Mouse (Mus musculus) limb, embryonic 10.5 days (tissue): ENCODE measurements around the gene Ppp3cb. TPM values are rescaled to one million over a fixed set of nuclear protein-coding genes. Genes with fewer than 3 reads are reported as not detected.
A peak's percentile ranks its signal among the peaks of the same experiment; 100 is the strongest.

Experiments
- DNase-seq: peaks from one replicate; pipeline ENCODE4 v3.0.0-alpha.2; 2017; ENCODE audit warnings: low spot score
- H3K27ac ChIP-seq: fragments of 300-500 bp; sonication (generic); 2 replicates; pipeline ENCODE4 v1.5.1; 2016; ENCODE audit warnings: mild to moderate bottlenecking
- H3K27me3 ChIP-seq: fragments of 300-500 bp; sonication (generic); 2 replicates; pipeline ENCODE4 v1.6.1; 2016; ENCODE audit warnings: low read depth, mild to moderate bottlenecking; ENCODE audit not compliant: poor library complexity, severe bottlenecking
- H3K36me3 ChIP-seq: fragments of 300-500 bp; sonication (generic); 2 replicates; pipeline ENCODE4 v1.6.1; 2016; ENCODE audit warnings: mild to moderate bottlenecking, moderate library complexity
- H3K4me1 ChIP-seq: fragments of 300-500 bp; sonication (generic); 2 replicates; pipeline ENCODE4 v1.6.1; 2016
- H3K4me3 ChIP-seq: fragments of 300-500 bp; sonication (generic); 2 replicates; pipeline ENCODE4 v1.5.1; 2016; ENCODE audit warnings: mild to moderate bottlenecking, moderate library complexity
- H3K9me3 ChIP-seq: fragments of 300-500 bp; sonication (generic); replicated peaks from 2 replicates; pipeline ENCODE4 v1.6.1; 2016; ENCODE audit warnings: mild to moderate bottlenecking
- WGBS: fragments of 180-500 bp; shearing (Covaris S2); methylation state at CpG from one replicate; pipeline ENCODE4 v1.1.7; 2016; 5-methylcytosine and 5-hydroxymethylcytosine counted together
- polyA plus RNA-seq: library from polyadenylated mRNA; unstranded; fragments of >200 nt; fragmentation: Nextera tagmentation; extraction: Ambion mirVana; gene quantifications from 2 replicates; pipeline ENCODE4 v1.2.1, GENCODE M21; 2016

The Ppp3cb gene
- polyA plus RNA-seq, 1 experiment from 2014 or later, result 43.2 TPM

- no peak overlapping the region for H3K27ac ChIP-seq
- H3K36me3 ChIP-seq, result peaks cover 40% of the 10 kb centered on the region
- no peak for DNase-seq
- WGBS, result 91% methylated on average over 4 of the region's 4 CpGs
- no peaks in the 10 kb centered on the region for H3K4me1 ChIP-seq
- H3K27me3 ChIP-seq, result no peaks in the 10 kb centered on the region
- no peaks in the 10 kb centered on the region for H3K9me3 ChIP-seq
- H3K4me3 ChIP-seq, result no peak overlapping the region
These were observed 16.7 kb downstream of the Ppp3cb start for GRCm38 (mm10) chr14:20529643-20530042.

GRCm38 (mm10) chr14:20520179-20520578 lies 26.2 kb downstream of the Ppp3cb start:
- 95% methylated on average over 2 of the region's 2 CpGs for WGBS
- no peak for DNase-seq
- Histone ChIP-seq H3K36me3 (peaks cover 84% of the 10 kb centered on the region), H3K9me3 (no peaks in the 10 kb centered on the region), H3K4me1 (no peaks in the 10 kb centered on the region), H3K27ac (no peak overlapping the region), H3K27me3 (no peaks in the 10 kb centered on the region), H3K4me3 (no peak overlapping the region)

- Histone ChIP-seq H3K9me3 (no peaks in the 10 kb centered on the region), H3K4me3 (no peak overlapping the region), H3K4me1 (no peaks in the 10 kb centered on the region), H3K27ac (no peak overlapping the region), H3K36me3 (peaks cover 66% of the 10 kb centered on the region), H3K27me3 (no peaks in the 10 kb centered on the region)
- WGBS, result 80% methylated on average over 2 of the region's 2 CpGs
- no peak for DNase-seq
These were observed 37.9 kb downstream of the Ppp3cb start for GRCm38 (mm10) chr14:20508424-20508823.

- Histone ChIP-seq H3K4me1 (no peaks in the 10 kb centered on the region), H3K36me3 (peaks cover 60% of the 10 kb centered on the region), H3K27me3 (no peaks in the 10 kb centered on the region), H3K27ac (no peak overlapping the region), H3K9me3 (no peaks in the 10 kb centered on the region), H3K4me3 (no peak overlapping the region)
- no peak for DNase-seq
- 95% methylated on average over 10 of the region's 10 CpGs for WGBS
These were observed 43.4 kb downstream of the Ppp3cb start for GRCm38 (mm10) chr14:20502966-20503365.

- WGBS, result 90% methylated on average over 3 of the region's 3 CpGs
- Histone ChIP-seq H3K27ac (no peak overlapping the region), H3K4me1 (no peaks in the 10 kb centered on the region), H3K9me3 (no peaks in the 10 kb centered on the region), H3K27me3 (no peaks in the 10 kb centered on the region), H3K4me3 (no peak overlapping the region), H3K36me3 (peaks cover 73% of the 10 kb centered on the region)
- DNase-seq, result no peak
These were observed 46.4 kb downstream of the Ppp3cb start for GRCm38 (mm10) chr14:20499982-20500381.

GRCm38 (mm10) chr14:20496603-20497002 lies 49.8 kb downstream of the Ppp3cb start, which contains the start of gene Mss51:
Gene Mss51, minus strand, starts transcription at chr14:20496901.
- DNase-seq, result no peak
- no peaks in the 10 kb centered on the region for H3K9me3 ChIP-seq
- no peaks in the 10 kb centered on the region for H3K4me1 ChIP-seq
- no peaks in the 10 kb centered on the region for H3K27me3 ChIP-seq
- 76% methylated on average over 2 of the region's 2 CpGs for WGBS
- H3K4me3 ChIP-seq, result no peak within 1 kb of the TSS
- H3K36me3 ChIP-seq, result peaks cover 80% of the 10 kb centered on the region
- H3K27ac ChIP-seq, result no peak within 1 kb of the TSS

- Histone ChIP-seq H3K27me3 (no peaks in the 10 kb centered on the region), H3K4me1 (no peaks in the 10 kb centered on the region), H3K36me3 (peaks cover 44% of the 10 kb centered on the region), H3K27ac (no peak overlapping the region), H3K4me3 (no peak overlapping the region), H3K9me3 (no peaks in the 10 kb centered on the region)
- no peak for DNase-seq
- 95% methylated on average over 5 of the region's 5 CpGs for WGBS
These were observed 60.3 kb downstream of the Ppp3cb start for GRCm38 (mm10) chr14:20486031-20486430.

- no peak for DNase-seq
- Histone ChIP-seq H3K36me3 (peaks cover 21% of the 10 kb centered on the region), H3K4me3 (no peak overlapping the region), H3K27ac (no peak overlapping the region), H3K27me3 (no peaks in the 10 kb centered on the region), H3K4me1 (peaks cover 27% of the 10 kb centered on the region), H3K9me3 (no peaks in the 10 kb centered on the region)
- 89% methylated on average over 7 of the region's 7 CpGs for WGBS
These were observed 64.2 kb downstream of the Ppp3cb start for GRCm38 (mm10) chr14:20482051-20482751.

- peaks cover 36% of the 10 kb centered on the region for H3K4me1 ChIP-seq
- no peaks in the 10 kb centered on the region for H3K27me3 ChIP-seq
- no peak overlapping the region for H3K4me3 ChIP-seq
- DNase-seq, result no peak
- no peaks in the 10 kb centered on the region for H3K9me3 ChIP-seq
- no peak overlapping the region for H3K27ac ChIP-seq
- peaks cover 16% of the 10 kb centered on the region for H3K36me3 ChIP-seq
- WGBS, result 18% methylated on average over 5 of the region's 5 CpGs
These were observed 65.2 kb downstream of the Ppp3cb start for GRCm38 (mm10) chr14:20481211-20481610.

- Histone ChIP-seq H3K9me3 (no peaks in the 10 kb centered on the region), H3K4me1 (peaks cover 36% of the 10 kb centered on the region), H3K27me3 (no peaks in the 10 kb centered on the region), H3K4me3 (peak overlapping the region; percentile 85), H3K27ac (no peak overlapping the region; the same call in 1 of the 2 replicates), H3K36me3 (peaks cover 15% of the 10 kb centered on the region)
- no peak for DNase-seq
- 56% methylated on average over 1 of the region's 1 CpGs for WGBS
These were observed 66.2 kb downstream of the Ppp3cb start for GRCm38 (mm10) chr14:20480195-20480579.

GRCm38 (mm10) chr14:20479291-20480194 lies 66.8 kb downstream of the Ppp3cb start, which contains the start of gene Anxa7:
Gene Anxa7, minus strand, starts transcription at chr14:20480133.
- peaks cover 9% of the 10 kb centered on the region for H3K36me3 ChIP-seq
- WGBS, result 1% methylated on average over 48 of the region's 48 CpGs
- peak within 1 kb of the TSS; percentile 85 for H3K27ac ChIP-seq
- peaks cover 38% of the 10 kb centered on the region for H3K4me1 ChIP-seq
- H3K9me3 ChIP-seq, result no peaks in the 10 kb centered on the region
- H3K27me3 ChIP-seq, result no peaks in the 10 kb centered on the region
- H3K4me3 ChIP-seq, result peak within 1 kb of the TSS; percentile 85
- peak; percentile 83 for DNase-seq

GRCm38 (mm10) chr14:20478801-20479200 lies 67.6 kb downstream of the Ppp3cb start:
- WGBS, result 7% methylated on average over 7 of the region's 7 CpGs
- no peaks in the 10 kb centered on the region for H3K27me3 ChIP-seq
- peak overlapping the region; percentile 85 for H3K4me3 ChIP-seq
- H3K36me3 ChIP-seq, result peaks cover 1% of the 10 kb centered on the region
- peaks cover 42% of the 10 kb centered on the region for H3K4me1 ChIP-seq
- no peak for DNase-seq
- peak overlapping the region; percentile 38; the same call in 1 of the 2 replicates for H3K27ac ChIP-seq
- no peaks in the 10 kb centered on the region for H3K9me3 ChIP-seq

GRCm38 (mm10) chr14:20478385-20478784 lies 68.0 kb downstream of the Ppp3cb start:
- no peak for DNase-seq
- H3K4me3 ChIP-seq, result peak overlapping the region; percentile 85

More at GRCm38 (mm10) chr14:20478385-20478784, 68.0 kb downstream of the Ppp3cb start:
- Histone ChIP-seq H3K27ac (no peak overlapping the region), H3K27me3 (no peaks in the 10 kb centered on the region), H3K4me1 (peaks cover 42% of the 10 kb centered on the region), H3K9me3 (no peaks in the 10 kb centered on the region), H3K36me3 (no peaks in the 10 kb centered on the region; the same call in 1 of the 2 replicates)
- 43% methylated on average over 3 of the region's 3 CpGs for WGBS
